Mouse (Mus musculus): ENCODE measurements around the gene Gcgr.
"Not testable (repeated sequence)": the region's sequence is repeated elsewhere in the genome, so short reads cannot be mapped to it uniquely, and the experiment has no call there.

Gcgr gene

GRCm38 (mm10) chr11:120506899-120507298 is 23.6 kb upstream of the Gcgr start:
- DNase-seq (ENCODE audit: low read depth, low spot score): no peak

GRCm38 (mm10) chr11:120507611-120508289 is 22.7 kb upstream of the Gcgr start:
- no peak for DNase-seq (ENCODE audit: low read depth, low spot score)

- no peak for DNase-seq (ENCODE audit: low read depth, low spot score)
Observed at GRCm38 (mm10) chr11:120508290-120508870, 22.1 kb upstream of the Gcgr start.

DNA sequence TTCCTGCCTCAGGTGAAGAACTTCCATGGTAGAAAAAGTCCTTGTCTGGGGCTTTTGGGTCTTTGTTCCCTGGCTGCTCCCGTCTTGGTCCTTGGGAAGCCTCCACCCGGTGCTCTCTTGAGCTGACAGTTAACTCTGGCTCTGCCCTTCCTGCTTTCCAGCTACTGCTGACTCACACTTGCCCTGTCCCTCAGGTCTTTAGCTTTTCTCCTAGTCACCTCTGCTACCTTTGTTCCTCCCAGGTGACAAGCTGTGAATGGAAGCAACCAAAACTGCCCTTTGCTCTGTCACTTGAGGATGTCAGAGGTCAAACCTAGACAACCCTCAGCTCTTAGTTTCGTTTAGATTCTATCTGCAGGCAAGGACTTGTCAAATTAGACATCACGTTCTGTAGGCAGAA is 20.6 kb upstream of the Gcgr start:
- no peak for DNase-seq (ENCODE audit: low read depth, low spot score)

DNA sequence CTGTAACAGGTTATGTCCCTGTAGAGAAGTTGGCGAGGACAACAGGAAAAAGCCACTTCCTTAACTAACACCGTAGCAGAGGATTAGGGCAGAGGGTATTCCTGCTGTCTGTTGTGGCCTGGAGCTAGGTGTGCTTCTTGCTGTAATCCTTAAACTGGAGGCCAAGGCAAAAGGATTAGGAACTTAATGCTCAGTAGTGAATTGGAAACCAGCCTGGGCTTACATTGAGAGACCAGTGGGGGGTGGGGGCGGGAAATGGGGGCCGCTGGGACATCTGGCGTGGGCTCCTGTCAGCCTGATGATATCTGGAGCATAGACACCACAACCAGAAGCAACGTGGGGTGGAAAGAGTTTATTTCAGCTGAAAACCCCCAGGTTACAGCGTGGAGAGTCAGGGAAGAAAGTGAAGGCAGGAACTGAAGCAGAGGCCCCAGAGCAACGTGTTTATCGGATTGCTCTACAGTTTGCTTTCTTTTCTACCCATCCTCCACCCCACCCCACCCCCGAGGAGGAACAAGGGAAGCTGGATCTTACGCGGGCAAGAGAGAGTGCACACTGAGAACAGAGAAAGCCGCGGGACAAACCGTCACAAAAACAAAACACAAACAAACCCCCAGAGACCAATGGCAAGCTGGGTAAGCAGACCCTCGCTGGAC is 20.0 kb upstream of the Gcgr start:
- DNase-seq (ENCODE audit: low read depth, low spot score): peak; percentile 26

GRCm38 (mm10) chr11:120512790-120513453 is 17.6 kb upstream of the Gcgr start:
- DNase-seq (ENCODE audit: low read depth, low spot score): peak; percentile 83

GRCm38 (mm10) chr11:120514262-120514661 is 16.2 kb upstream of the Gcgr start:
- not testable (repeated sequence) for DNase-seq (ENCODE audit: low read depth, low spot score)

GRCm38 (mm10) chr11:120515611-120516010 is 14.9 kb upstream of the Gcgr start:
- DNase-seq (ENCODE audit: low read depth, low spot score): peak; percentile 83

- DNase-seq (ENCODE audit: low read depth, low spot score): no peak
Observed at GRCm38 (mm10) chr11:120517147-120517546, 13.4 kb upstream of the Gcgr start.

- no peak for DNase-seq (ENCODE audit: low read depth, low spot score)
Observed at GRCm38 (mm10) chr11:120518027-120518426, 12.5 kb upstream of the Gcgr start.

- DNase-seq (ENCODE audit: low read depth, low spot score): no peak
Observed at GRCm38 (mm10) chr11:120518558-120518957, 11.9 kb upstream of the Gcgr start.

GRCm38 (mm10) chr11:120519738-120520137 is 10.8 kb upstream of the Gcgr start:
- peak; percentile 28 for DNase-seq (ENCODE audit: low read depth, low spot score)

DNA sequence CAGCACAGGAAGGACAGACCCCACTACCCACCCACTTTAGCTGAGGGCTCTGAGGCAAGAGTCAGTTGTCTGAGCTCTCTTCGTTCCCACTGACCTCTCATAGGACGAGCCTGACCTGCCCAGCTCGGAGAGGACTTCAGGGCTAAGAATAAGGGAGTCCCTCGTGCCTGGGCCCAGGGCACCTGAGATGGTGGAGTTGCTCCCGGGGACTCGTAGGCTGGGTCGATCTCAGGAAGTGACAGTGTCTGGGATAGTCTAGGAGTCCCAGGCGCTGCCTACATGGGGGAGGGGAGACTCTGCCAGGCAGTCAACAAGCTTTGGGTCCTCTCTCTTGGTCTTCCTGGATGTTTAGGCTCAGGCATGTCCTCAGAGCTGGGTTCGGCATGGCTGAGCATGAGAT is 10.0 kb upstream of the Gcgr start:
- DNase-seq (ENCODE audit: low read depth, low spot score): no peak

GRCm38 (mm10) chr11:120520967-120521540 is 9.4 kb upstream of the Gcgr start:
- DNase-seq (ENCODE audit: low read depth, low spot score): no peak

- no peak for DNase-seq (ENCODE audit: low read depth, low spot score)
Observed at GRCm38 (mm10) chr11:120522581-120522980, 7.9 kb upstream of the Gcgr start.

GRCm38 (mm10) chr11:120525959-120526358 is 4.5 kb upstream of the Gcgr start:
- DNase-seq (ENCODE audit: low read depth, low spot score): no peak

DNA sequence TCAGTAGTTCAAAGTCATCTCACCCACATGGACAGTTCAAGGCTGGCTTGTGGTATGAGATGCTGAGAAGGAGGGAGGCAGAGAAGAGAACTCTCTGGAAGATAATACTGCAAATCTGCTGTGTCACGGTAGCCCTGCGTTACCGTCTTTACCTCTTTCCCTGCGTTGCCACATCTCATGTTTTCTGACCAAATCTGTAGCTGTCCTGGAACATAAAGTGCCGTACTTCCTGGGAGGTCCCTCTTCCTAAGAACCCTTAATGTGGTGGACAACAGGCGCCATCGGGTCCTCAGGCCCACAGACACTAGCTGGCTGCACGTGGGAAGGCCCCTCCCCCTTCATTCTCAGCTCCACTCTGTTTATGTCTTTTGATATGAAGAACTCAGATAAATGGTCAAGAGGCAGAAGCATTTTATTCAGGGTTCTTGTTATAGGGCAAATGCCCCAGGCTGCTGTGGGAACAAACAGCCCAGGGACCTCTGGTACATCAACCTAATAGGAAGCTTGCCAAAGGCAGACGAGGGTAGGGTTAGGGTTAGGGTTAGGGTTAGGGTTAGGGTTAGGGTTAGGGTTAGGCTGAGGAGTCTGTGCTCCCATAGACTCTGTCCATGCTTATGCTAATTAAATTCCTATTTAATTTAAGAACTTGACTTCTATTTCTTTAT is 2.7 kb upstream of the Gcgr start:
- no peak for DNase-seq (ENCODE audit: low read depth, low spot score)

DNA sequence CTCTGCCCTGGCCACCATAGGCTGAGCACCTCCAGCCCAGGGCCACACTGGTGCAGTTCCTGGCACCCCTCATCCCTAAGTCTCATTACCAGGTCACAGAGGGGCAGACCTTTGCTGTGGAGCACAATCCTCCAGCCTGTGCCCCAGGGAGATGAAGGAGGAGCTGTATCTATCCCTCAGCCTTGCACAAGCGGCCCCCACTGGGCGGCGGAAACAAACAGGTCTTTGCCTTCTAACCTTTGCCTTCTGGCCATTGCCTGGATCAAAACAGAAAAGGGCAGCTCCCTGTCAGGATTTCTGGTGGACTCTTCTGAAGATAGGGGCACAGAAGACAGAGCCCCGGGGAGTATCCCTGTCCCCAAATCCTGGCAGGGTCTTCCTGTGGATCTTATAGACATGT is 1.6 kb upstream of the Gcgr start:
- DNase-seq (ENCODE audit: low read depth, low spot score): no peak

GRCm38 (mm10) chr11:120531646-120532045 is 1.1 kb downstream of the Gcgr start:
- no peak for DNase-seq (ENCODE audit: low read depth, low spot score)

DNA sequence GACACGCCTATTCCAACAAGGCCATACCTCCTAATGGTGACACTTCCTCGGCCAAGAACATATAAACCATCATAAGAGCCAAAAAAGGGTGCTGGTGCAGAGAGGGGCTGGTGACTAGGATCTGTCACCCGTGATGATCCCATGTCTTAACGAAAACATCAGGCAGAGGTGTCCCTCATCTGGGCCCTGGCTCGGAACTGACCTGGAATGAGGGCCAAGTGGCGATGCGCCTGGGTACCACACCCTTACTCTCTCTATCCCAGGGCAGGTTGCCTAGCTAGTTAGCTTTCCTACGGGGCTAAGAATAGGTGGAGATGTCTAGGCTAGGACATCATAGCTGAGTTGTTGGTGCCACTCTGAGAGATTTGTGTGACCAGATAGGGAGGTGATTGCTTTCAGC is 3.6 kb downstream of the Gcgr start:
- DNase-seq (ENCODE audit: low read depth, low spot score): no peak

GRCm38 (mm10) chr11:120535145-120535544 is 4.6 kb downstream of the Gcgr start:
- no peak for DNase-seq (ENCODE audit: low read depth, low spot score)

DNA sequence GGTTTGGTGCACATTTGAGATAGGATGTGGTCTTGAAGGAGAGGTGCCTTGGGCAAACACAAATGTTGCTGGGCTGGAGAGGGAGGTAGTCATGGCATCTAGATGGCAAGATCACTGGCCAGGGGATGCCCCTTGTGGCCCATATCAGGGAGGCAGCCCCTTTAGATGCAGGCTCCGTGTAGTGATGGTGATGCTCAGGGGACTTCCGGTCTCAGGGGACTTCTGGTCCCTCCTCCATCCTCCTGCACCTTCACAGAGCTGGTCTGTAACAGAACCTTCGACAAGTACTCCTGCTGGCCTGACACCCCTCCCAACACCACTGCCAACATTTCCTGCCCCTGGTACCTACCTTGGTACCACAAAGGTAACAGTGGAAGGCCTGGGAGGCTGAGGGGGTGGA is 5.3 kb downstream of the Gcgr start:
- DNase-seq (ENCODE audit: low read depth, low spot score): no peak

All from mesoderm, embryonic 11.5 days (tissue).